Mouse (Mus musculus) stomach, embryonic 14.5 days (tissue): ENCODE results near the gene Hspb9. TPM values are rescaled to one million over a fixed set of nuclear protein-coding genes. Genes with fewer than 3 reads are reported as not detected.

Source experiments
- ATAC-seq: fragments of 200-750 bp; cut with Nextera tagmentation; 2 replicates; pipeline ENCODE4 v1.8.0; 2017; ENCODE audit warnings: low read depth, moderate TSS enrichment; ENCODE audit not compliant: insufficient number of reproducible peaks, insufficient read depth, low FRiP score
- H3K27ac ChIP-seq: fragments of 300-500 bp; sonication (generic); 2 replicates; pipeline ENCODE4 v1.5.1; 2014; ENCODE audit warnings: mild to moderate bottlenecking, low read length, moderate library complexity, mixed read lengths
- H3K27me3 ChIP-seq: fragments of 300-500 bp; sonication (generic); 2 replicates; pipeline ENCODE4 v1.6.1; 2014; ENCODE audit warnings: low read length, control low read depth, mixed read lengths; ENCODE audit not compliant: control insufficient read depth, insufficient read depth
- H3K36me3 ChIP-seq: fragments of 300-500 bp; sonication (generic); 2 replicates; pipeline ENCODE4 v1.6.1; 2014; ENCODE audit warnings: mild to moderate bottlenecking, control low read depth, low read length, moderate library complexity, mixed read lengths; ENCODE audit not compliant: control insufficient read depth, insufficient read depth
- H3K4me1 ChIP-seq: fragments of 300-500 bp; sonication (generic); 2 replicates; pipeline ENCODE4 v1.6.1; 2014; ENCODE audit warnings: low read length, control low read depth, mixed read lengths; ENCODE audit not compliant: control insufficient read depth, insufficient read depth
- H3K4me2 ChIP-seq: fragments of 300-500 bp; sonication (generic); replicated peaks from 2 replicates; pipeline ENCODE4 v1.6.1; 2014; ENCODE audit warnings: low read depth, low read length, control low read depth
- H3K4me3 ChIP-seq: fragments of 300-500 bp; sonication (generic); 2 replicates; pipeline ENCODE4 v1.5.1; 2014; ENCODE audit warnings: low read depth, low read length, control low read depth
- H3K9ac ChIP-seq: fragments of 300-500 bp; sonication (generic); replicated peaks from 2 replicates; pipeline ENCODE4 v1.6.1; 2014; ENCODE audit warnings: low read depth, mild to moderate bottlenecking, control low read depth, low read length, moderate library complexity, mixed read lengths
- H3K9me3 ChIP-seq: fragments of 300-500 bp; sonication (generic); 2 replicates; pipeline ENCODE4 v1.6.1; 2016; ENCODE audit warnings: low read depth, low read length, control low read depth; ENCODE audit not compliant: control insufficient read depth
- WGBS: fragments of 180-500 bp; shearing (Covaris S2); extraction: QIAGEN DNeasy Blood & Tissue Kit; methylation state at CpG from one replicate; pipeline ENCODE4 v1.1.7; 2014; 5-methylcytosine and 5-hydroxymethylcytosine counted together
- polyA plus RNA-seq: library from polyadenylated mRNA; unstranded; fragments of >200 nt; fragmentation: Nextera tagmentation; extraction: Ambion mirVana; gene quantifications from 2 replicates; pipeline ENCODE4 v1.2.1, GENCODE M21; 2014

Hspb9 gene
- polyA plus RNA-seq, 1 experiment from 2014 or later: 0.41 TPM

- Histone ChIP-seq H3K9me3 (no peaks in the 10 kb centered on the region), H3K4me1 (peaks cover 3% of the 10 kb centered on the region; the same call in 1 of the 2 replicates), H3K9ac (no peak overlapping the region), H3K36me3 (peaks cover 14% of the 10 kb centered on the region), H3K27ac (no peak overlapping the region), H3K4me3 (peak overlapping the region; percentile 16; the same call in 1 of the 2 replicates), H3K4me2 (peak overlapping the region; percentile 33), H3K27me3 (no peaks in the 10 kb centered on the region)
- no peak for ATAC-seq
- 6% methylated on average over 14 of the region's 14 CpGs for WGBS
Observed at GRCm38 (mm10) chr11:100701301-100701700, 12.3 kb upstream of the Hspb9 start.

DNA sequence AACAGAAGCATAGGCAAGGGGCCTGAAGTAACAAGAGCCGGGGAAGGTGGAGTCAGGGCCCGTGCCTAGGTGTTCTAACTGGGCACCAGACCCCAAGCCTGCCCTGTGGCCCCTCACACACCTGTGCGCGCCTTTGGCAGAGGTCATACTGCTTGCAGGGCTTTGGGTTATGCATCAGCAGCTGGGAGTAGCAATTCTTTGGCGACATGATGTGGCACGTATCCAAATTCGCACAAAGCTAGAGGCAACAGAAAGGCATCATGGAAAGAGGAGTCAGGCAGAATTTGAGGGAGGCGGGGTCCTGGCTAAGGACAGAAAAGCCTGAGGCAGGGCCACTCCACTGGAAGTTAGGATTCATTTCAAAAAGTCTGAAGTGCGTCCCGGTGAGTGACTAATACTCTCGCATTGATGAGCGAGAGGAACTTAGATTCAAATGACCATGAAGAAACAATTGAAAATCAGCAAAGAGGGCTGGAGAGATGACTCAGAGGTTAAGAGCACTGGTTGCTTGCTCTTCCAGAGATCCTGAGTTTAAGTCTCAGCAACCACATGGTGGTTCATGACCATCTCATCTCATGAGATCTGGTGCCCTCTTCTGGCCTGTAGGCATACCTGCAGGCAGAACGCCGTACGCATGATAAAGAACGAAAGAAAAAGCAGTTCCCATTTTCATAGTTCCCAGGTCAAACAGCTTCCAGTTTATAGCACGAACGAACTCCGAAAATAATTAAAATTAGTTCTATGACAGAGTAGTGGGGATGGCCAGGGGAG, 11.4 kb upstream of the Hspb9 start:
- Histone ChIP-seq H3K36me3 (peaks cover 24% of the 10 kb centered on the region), H3K4me2 (peak overlapping the region; percentile 33; the same call in 1 of the 2 replicates), H3K4me1 (peaks cover 3% of the 10 kb centered on the region; the same call in 1 of the 2 replicates), H3K27me3 (no peaks in the 10 kb centered on the region), H3K9me3 (no peaks in the 10 kb centered on the region), H3K27ac (no peak overlapping the region), H3K4me3 (no peak overlapping the region), H3K9ac (0 out of 2 replicates have a peak overlapping the region, but pooled peaks have one; percentile 2)
- 36% methylated on average over 19 of the region's 19 CpGs for WGBS
- ATAC-seq: peak; percentile 8; the same call in 1 of the 2 replicates

DNA sequence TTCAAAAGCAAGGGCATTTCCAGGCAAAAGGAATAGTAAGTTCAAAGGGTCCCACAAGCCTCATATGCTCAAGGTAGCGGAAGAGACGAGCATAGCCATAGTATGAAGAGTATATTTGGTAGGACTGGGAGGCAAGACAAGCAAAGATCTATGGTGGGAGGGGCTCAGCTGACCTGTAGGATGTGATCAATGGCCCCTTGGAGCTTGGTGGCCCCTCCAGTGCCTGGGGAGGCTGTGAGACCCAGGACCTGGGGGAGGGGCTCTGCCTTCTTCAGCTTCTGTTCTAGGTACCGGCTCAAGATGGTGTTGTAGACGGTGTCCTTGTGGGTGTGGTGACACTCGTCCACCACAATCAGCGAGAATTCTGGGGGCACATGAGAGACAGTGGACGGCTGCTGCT, 10.7 kb upstream of the Hspb9 start:
- H3K4me3 ChIP-seq: no peak overlapping the region

GRCm38 (mm10) chr11:100703366-100703765, 10.3 kb upstream of the Hspb9 start:
- no peak for ATAC-seq
- 0 out of 2 replicates have a peak overlapping the region, but pooled peaks have one; percentile 33 for H3K4me2 ChIP-seq
- WGBS: 60% methylated on average over 11 of the region's 11 CpGs

More for the DNA sequence above, 10.7 kb upstream of the Hspb9 start:
- Histone ChIP-seq H3K4me1 (peaks cover 3% of the 10 kb centered on the region; the same call in 1 of the 2 replicates), H3K9ac (0 out of 2 replicates have a peak overlapping the region, but pooled peaks have one; percentile 2), H3K27ac (no peak overlapping the region), H3K4me2 (peak overlapping the region; percentile 33; the same call in 1 of the 2 replicates), H3K27me3 (no peaks in the 10 kb centered on the region), H3K36me3 (peaks cover 30% of the 10 kb centered on the region), H3K9me3 (no peaks in the 10 kb centered on the region)
- 38% methylated on average over 7 of the region's 7 CpGs for WGBS
- ATAC-seq: no peak

GRCm38 (mm10) chr11:100703851-100704531, 9.7 kb upstream of the Hspb9 start, which contains the start of gene Dhx58:
Dhx58 (minus strand) TSS chr11:100704271.
- no peaks in the 10 kb centered on the region for H3K9me3 ChIP-seq
- H3K4me3 ChIP-seq: no peak within 1 kb of the TSS
- H3K4me1 ChIP-seq: peaks cover 3% of the 10 kb centered on the region; the same call in 1 of the 2 replicates
- H3K27me3 ChIP-seq: no peaks in the 10 kb centered on the region
- ATAC-seq: no peak
- H3K4me2 ChIP-seq: 0 out of 2 replicates have a peak within 1 kb of the TSS, but pooled peaks have one; percentile 33
- H3K36me3 ChIP-seq: peaks cover 41% of the 10 kb centered on the region
- WGBS: 68% methylated on average over 7 of the region's 7 CpGs
- H3K9ac ChIP-seq: no peak within 1 kb of the TSS
- no peak within 1 kb of the TSS for H3K27ac ChIP-seq

More at GRCm38 (mm10) chr11:100703366-100703765, 10.3 kb upstream of the Hspb9 start:
- H3K4me3 ChIP-seq: no peak overlapping the region
- no peaks in the 10 kb centered on the region for H3K27me3 ChIP-seq
- H3K9me3 ChIP-seq: no peaks in the 10 kb centered on the region
- no peak overlapping the region for H3K27ac ChIP-seq
- H3K4me1 ChIP-seq: peaks cover 3% of the 10 kb centered on the region; the same call in 1 of the 2 replicates
- H3K9ac ChIP-seq: no peak overlapping the region
- peaks cover 35% of the 10 kb centered on the region for H3K36me3 ChIP-seq

DNA sequence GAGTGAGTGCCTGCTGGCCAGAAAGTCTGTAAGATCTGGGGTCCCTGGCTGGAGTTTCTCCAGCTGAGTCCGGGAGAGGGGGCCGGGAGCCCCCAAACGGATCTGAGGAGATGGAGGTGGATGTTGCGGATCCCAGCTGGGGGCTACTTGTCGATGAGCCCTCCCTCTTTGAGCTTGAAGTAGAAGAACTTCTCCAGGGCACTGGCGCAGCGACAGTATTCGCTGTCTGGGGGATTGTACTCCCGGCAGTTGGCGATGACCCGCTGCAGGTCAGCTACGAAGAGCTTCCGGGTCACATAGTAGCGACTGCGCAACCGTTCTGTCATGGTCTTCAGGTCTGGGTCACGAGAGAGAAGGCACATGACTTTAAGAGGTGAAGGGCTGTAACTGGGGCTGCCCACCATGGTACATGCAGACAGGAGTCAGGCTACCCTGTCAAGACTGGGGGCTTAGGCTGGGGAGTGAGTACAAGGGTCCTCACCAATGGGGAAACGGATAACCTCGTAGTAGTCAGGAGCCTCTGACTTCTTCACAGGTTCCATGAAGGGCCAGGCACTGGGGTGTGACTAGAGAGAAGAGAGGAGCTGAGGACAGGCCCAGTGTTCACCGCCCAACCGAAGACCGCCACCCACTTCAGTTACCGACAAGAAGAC, 8.4 kb upstream of the Hspb9 start:
- 93% methylated on average over 23 of the region's 23 CpGs for WGBS
- no peaks in the 10 kb centered on the region for H3K9me3 ChIP-seq
- no peak for ATAC-seq
- H3K27ac ChIP-seq: no peak overlapping the region
- H3K4me2 ChIP-seq: no peak overlapping the region
- no peak overlapping the region for H3K4me3 ChIP-seq
- H3K27me3 ChIP-seq: no peaks in the 10 kb centered on the region
- peaks cover 3% of the 10 kb centered on the region; the same call in 1 of the 2 replicates for H3K4me1 ChIP-seq
- peaks cover 46% of the 10 kb centered on the region for H3K36me3 ChIP-seq
- no peak overlapping the region for H3K9ac ChIP-seq

DNA sequence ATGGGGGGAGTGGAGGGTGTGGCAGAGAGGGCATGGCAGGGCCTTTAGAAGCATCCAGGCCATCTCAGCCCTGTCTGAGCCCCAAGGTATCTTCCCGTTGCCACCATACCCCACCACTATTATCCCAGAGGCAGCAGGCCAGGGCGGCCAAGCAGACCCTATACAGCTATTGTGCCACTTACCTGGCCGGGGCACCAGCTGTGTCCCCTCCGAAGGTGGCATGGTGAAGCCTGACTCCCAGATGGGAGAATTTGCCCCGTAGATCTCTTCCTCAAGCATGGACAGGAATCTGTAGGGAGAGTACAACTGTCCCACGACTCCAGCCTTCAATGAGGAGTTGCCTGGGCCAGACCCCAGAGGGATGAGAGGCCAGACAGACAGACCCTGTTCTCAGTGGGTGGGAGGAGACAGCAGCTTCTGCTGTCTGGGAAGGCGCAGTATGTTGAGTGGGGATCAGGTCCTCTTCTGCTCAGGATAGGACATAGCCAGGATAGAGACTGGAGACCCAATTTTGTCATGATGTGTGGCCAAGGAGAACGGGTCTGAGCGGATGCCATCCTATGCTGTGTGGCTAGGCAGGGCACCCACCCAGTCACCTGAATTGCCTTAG, 4.3 kb upstream of the Hspb9 start:
- Histone ChIP-seq H3K4me2 (no peak overlapping the region), H3K36me3 (peaks cover 48% of the 10 kb centered on the region), H3K4me3 (no peak overlapping the region), H3K27me3 (no peaks in the 10 kb centered on the region), H3K9ac (no peak overlapping the region), H3K27ac (no peak overlapping the region), H3K4me1 (peaks cover 13% of the 10 kb centered on the region), H3K9me3 (no peaks in the 10 kb centered on the region)
- 91% methylated on average over 9 of the region's 9 CpGs for WGBS
- ATAC-seq: no peak

DNA sequence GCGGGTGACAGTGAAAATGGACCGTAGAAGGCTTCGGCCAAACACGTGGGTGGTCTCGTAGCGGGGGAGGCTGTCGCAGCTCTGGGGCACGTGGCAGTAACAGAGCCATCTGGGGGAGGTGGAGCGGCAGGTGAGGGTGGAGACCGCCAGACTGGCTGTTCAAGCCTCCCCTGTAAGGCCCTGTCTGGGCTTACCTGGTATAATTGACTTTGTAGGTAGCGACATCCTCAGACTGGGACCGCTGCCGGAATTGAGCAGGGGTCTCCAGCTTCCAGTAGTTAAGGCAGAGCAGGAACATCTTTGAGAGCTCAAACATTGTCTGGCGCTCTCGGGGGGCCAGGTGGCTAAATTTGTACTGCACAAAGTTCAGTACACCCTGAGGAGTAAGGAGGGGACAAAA, 3.1 kb upstream of the Hspb9 start:
- WGBS: 90% methylated on average over 15 of the region's 15 CpGs
- no peak overlapping the region for H3K4me2 ChIP-seq
- peaks cover 14% of the 10 kb centered on the region for H3K4me1 ChIP-seq
- H3K9me3 ChIP-seq: no peaks in the 10 kb centered on the region
- H3K27ac ChIP-seq: no peak overlapping the region
- no peak overlapping the region for H3K4me3 ChIP-seq
- no peaks in the 10 kb centered on the region for H3K27me3 ChIP-seq
- no peak overlapping the region for H3K9ac ChIP-seq
- no peak for ATAC-seq
- peaks cover 44% of the 10 kb centered on the region for H3K36me3 ChIP-seq
